Mouse (Mus musculus): ENCODE measurements at regions not wholly inside any gene's neighbourhood (a gene's known extent, or its start where the extent isn't known, plus 50 kb on each side); places are given as distances from the start of the nearest gene placed in this dataset.

- no peak for DNase-seq (ENCODE audit: low read depth)
Measured at GRCm38 (mm10) chr15:67301024-67301423, 800.3 kb upstream of the Lrrc6 start.

GRCm38 (mm10) chr15:67294797-67295196, 794.1 kb upstream of the Lrrc6 start:
- no peak for DNase-seq (ENCODE audit: low read depth)

- no peak for DNase-seq (ENCODE audit: low read depth)
Measured at GRCm38 (mm10) chr15:67289749-67290148, 789.0 kb upstream of the Lrrc6 start.

GRCm38 (mm10) chr15:67284941-67285340, 784.2 kb upstream of the Lrrc6 start:
- no peak for DNase-seq (ENCODE audit: low read depth)

GRCm38 (mm10) chr15:67283275-67283972, 782.7 kb upstream of the Lrrc6 start:
- no peak for DNase-seq (ENCODE audit: low read depth)

GRCm38 (mm10) chr15:67278869-67279268, 778.2 kb upstream of the Lrrc6 start:
- no peak for DNase-seq (ENCODE audit: low read depth)

- DNase-seq (ENCODE audit: low read depth): no peak
Measured at GRCm38 (mm10) chr15:67275058-67275457, 774.3 kb upstream of the Lrrc6 start.

GRCm38 (mm10) chr15:67272397-67272796, 771.7 kb upstream of the Lrrc6 start:
- DNase-seq (ENCODE audit: low read depth): peak; percentile 26

GRCm38 (mm10) chr15:67263723-67264122, 763.0 kb upstream of the Lrrc6 start:
- no peak for DNase-seq (ENCODE audit: low read depth)

GRCm38 (mm10) chr15:67263313-67263712, 762.6 kb upstream of the Lrrc6 start:
- no peak for DNase-seq (ENCODE audit: low read depth)

GRCm38 (mm10) chr15:67262269-67262668, 761.6 kb upstream of the Lrrc6 start:
- DNase-seq (ENCODE audit: low read depth): no peak

GRCm38 (mm10) chr15:67260666-67261065, 760.0 kb upstream of the Lrrc6 start:
- DNase-seq (ENCODE audit: low read depth): no peak

- DNase-seq (ENCODE audit: low read depth): no peak
Measured at GRCm38 (mm10) chr15:67249147-67249546, 748.4 kb upstream of the Lrrc6 start.

GRCm38 (mm10) chr15:67248471-67248870, 747.8 kb upstream of the Lrrc6 start:
- DNase-seq (ENCODE audit: low read depth): no peak

GRCm38 (mm10) chr15:67245658-67246268, 745.1 kb upstream of the Lrrc6 start:
- no peak for DNase-seq (ENCODE audit: low read depth)

- DNase-seq (ENCODE audit: low read depth): no peak
Measured at GRCm38 (mm10) chr15:67244908-67245657, 744.4 kb upstream of the Lrrc6 start.

- peak; percentile 57 for DNase-seq (ENCODE audit: low read depth)
Measured at GRCm38 (mm10) chr15:67235107-67235785, 734.5 kb upstream of the Lrrc6 start.

- DNase-seq (ENCODE audit: low read depth): no peak
Measured at GRCm38 (mm10) chr15:67229359-67229758, 728.6 kb upstream of the Lrrc6 start.

GRCm38 (mm10) chr15:67228633-67229032, 727.9 kb upstream of the Lrrc6 start:
- DNase-seq (ENCODE audit: low read depth): no peak

- DNase-seq (ENCODE audit: low read depth): peak; percentile 77
Measured at GRCm38 (mm10) chr15:67227456-67228164, 726.9 kb upstream of the Lrrc6 start.

GRCm38 (mm10) chr15:67226900-67227299, 726.2 kb upstream of the Lrrc6 start:
- no peak for DNase-seq (ENCODE audit: low read depth)

Data from NIH3T3 (cell line).